8 mouse cellular contexts compared by ENCODE assay signal in the genomic region with DNA sequence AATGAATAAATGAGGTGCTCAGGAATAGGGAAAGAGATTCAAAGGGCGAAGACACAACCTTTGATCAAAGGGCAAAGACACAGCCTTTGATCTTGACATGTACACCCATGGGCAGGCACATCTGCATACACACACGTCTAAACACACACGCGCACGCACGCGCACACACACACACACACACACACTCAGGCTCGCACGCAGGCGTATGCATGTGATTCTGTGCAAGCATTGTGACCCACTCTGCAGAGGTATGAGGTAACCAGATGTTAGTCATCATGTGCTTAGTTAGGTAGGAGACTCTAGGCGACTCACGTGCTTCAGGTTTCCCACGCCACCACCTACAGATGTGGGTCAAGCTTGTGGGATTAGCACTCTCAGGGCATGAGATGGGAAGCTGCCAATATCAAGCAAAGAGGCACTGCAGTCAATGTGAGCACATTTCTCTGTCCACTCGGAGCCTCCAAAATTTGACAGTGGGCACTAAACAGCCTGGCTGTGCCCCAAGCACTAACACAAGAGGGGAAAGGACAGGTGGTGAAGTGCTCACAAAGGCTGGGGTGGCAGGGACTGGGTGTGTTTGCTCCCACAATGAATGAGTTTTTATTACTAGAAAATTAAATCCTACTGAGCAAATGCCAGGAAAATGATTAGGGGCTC.
A peak's percentile ranks its signal among the peaks of the same experiment; 100 is the strongest.
DNase-seq lines count a peak whose midpoint lies in the region; ATAC-seq and TF ChIP-seq lines count a peak whose summit lies in the region.

No protein-coding gene starts in this region.

- WGBS in hindbrain, postnatal 0 days = 74% methylated on average over 14 of the region's 14 CpGs
- WGBS in heart, embryonic 12.5 days = 89% methylated on average over 14 of the region's 14 CpGs

- H3K4me2 ChIP-seq in hindbrain, postnatal 0 days (ENCODE audit: low read depth, low read length) = no peak overlapping the region
- no peak overlapping the region for H3K4me2 ChIP-seq in heart, embryonic 12.5 days

- no peaks in the 10 kb centered on the region for H3K9me3 ChIP-seq in megakaryocyte, embryonic 14.5 days
- no peaks in the 10 kb centered on the region for H3K9me3 ChIP-seq in hindbrain, postnatal 0 days (ENCODE audit: low read length)
- no peaks in the 10 kb centered on the region for H3K9me3 ChIP-seq in heart, embryonic 12.5 days (replicated peaks)

- H3K9ac ChIP-seq in hindbrain, postnatal 0 days (replicated peaks; ENCODE audit: low read length) = no peak overlapping the region
- no peak overlapping the region for H3K9ac ChIP-seq in heart, embryonic 12.5 days

- H3K4me1 ChIP-seq in megakaryocyte, embryonic 14.5 days = no peaks in the 10 kb centered on the region
- peaks cover 19% of the 10 kb centered on the region for H3K4me1 ChIP-seq in hindbrain, postnatal 0 days (ENCODE audit: insufficient read depth, low read length)
- peaks cover 4% of the 10 kb centered on the region; the same call in 1 of the 2 replicates for H3K4me1 ChIP-seq in heart, embryonic 12.5 days (replicated peaks)

- H3K36me3 ChIP-seq in megakaryocyte, embryonic 14.5 days (replicated peaks; ENCODE audit: low read length) = no peaks in the 10 kb centered on the region
- H3K36me3 ChIP-seq in hindbrain, postnatal 0 days (ENCODE audit: insufficient read depth, low read length) = no peaks in the 10 kb centered on the region
- H3K36me3 ChIP-seq in heart, embryonic 12.5 days = no peaks in the 10 kb centered on the region

- H3K27me3 ChIP-seq in megakaryocyte, embryonic 14.5 days (replicated peaks) = peaks cover 11% of the 10 kb centered on the region
- H3K27me3 ChIP-seq in hindbrain, postnatal 0 days (ENCODE audit: insufficient read depth, low read length) = no peaks in the 10 kb centered on the region
- H3K27me3 ChIP-seq in heart, embryonic 12.5 days (replicated peaks) = no peaks in the 10 kb centered on the region

- peak; percentile 30 to 36 for DNase-seq in cerebellum, postnatal 14 days
- no peak for DNase-seq in cerebellum, adult 9-11 months
- DNase-seq in hindbrain, postnatal 0 days (ENCODE audit: low spot score) = peak; percentile 23
- peak; percentile 16 for DNase-seq in retina, postnatal 7 days (ENCODE audit: low read depth, low spot score)
- no peak for DNase-seq in adrenal gland, postnatal 36 days

- H3K27ac ChIP-seq in hindbrain, postnatal 0 days = peak overlapping the region; percentile 67
- H3K27ac ChIP-seq in heart, embryonic 12.5 days (ENCODE audit: poor library complexity, severe bottlenecking) = no peak overlapping the region

- ATAC-seq in megakaryocyte, adult 5-6 weeks (ENCODE audit: poor library complexity, severe bottlenecking) = no peak
- peak; percentile 41 for ATAC-seq in hindbrain, postnatal 0 days
- ATAC-seq in heart, embryonic 12.5 days (ENCODE audit: insufficient number of reproducible peaks, low FRiP score) = no peak

- peak overlapping the region; percentile 53 for H3K4me3 ChIP-seq in megakaryocyte, embryonic 14.5 days (replicated peaks)
- H3K4me3 ChIP-seq in hindbrain, postnatal 0 days (ENCODE audit: low read length) = no peak overlapping the region
- H3K4me3 ChIP-seq in heart, embryonic 12.5 days = no peak overlapping the region

- no peak for TF ChIP-seq CTCF in hindbrain, postnatal 0 days (IDR thresholded peaks at IDR 0.05; ENCODE audit: low read depth)

Comparison
In these comparisons a context has a peak if more than half of its experiments do, and no peak if none do; other contexts are left out.
1. DNase-seq: peak in cerebellum, postnatal 14 days (2 of 2), hindbrain, postnatal 0 days (single experiment) and retina, postnatal 7 days (single experiment); none in cerebellum, adult 9-11 months (single experiment) and adrenal gland, postnatal 36 days (0 of 2).